Mouse (Mus musculus) midbrain, embryonic 16.5 days (tissue): ENCODE measurements at regions not wholly inside any gene's neighbourhood (a gene's known extent, or its start where the extent isn't known, plus 50 kb on each side); places are given as distances from the start of the nearest gene placed in this dataset.

ENCODE experiments used
- ATAC-seq: fragments of 200-750 bp; cut with Nextera tagmentation; 2 replicates; pipeline ENCODE4 v1.8.0; 2017; ENCODE audit warnings: moderate TSS enrichment
- H3K27ac ChIP-seq: fragments of 300-500 bp; sonication (generic); 2 replicates; pipeline ENCODE4 v1.5.1; 2014; ENCODE audit warnings: mild to moderate bottlenecking, low read length, mixed read lengths
- H3K27me3 ChIP-seq: fragments of 300-500 bp; sonication (generic); 2 replicates; pipeline ENCODE4 v1.6.1; 2014; ENCODE audit warnings: low read depth, low read length, mixed read lengths; ENCODE audit not compliant: control insufficient read depth, insufficient read depth
- H3K36me3 ChIP-seq: fragments of 300-500 bp; sonication (generic); 2 replicates; pipeline ENCODE4 v1.6.1; 2014; ENCODE audit warnings: mild to moderate bottlenecking, low read length, moderate library complexity, mixed read lengths; ENCODE audit not compliant: control insufficient read depth, insufficient read depth
- H3K4me1 ChIP-seq: fragments of 300-500 bp; sonication (generic); 2 replicates; pipeline ENCODE4 v1.6.1; 2014; ENCODE audit warnings: mild to moderate bottlenecking, low read length, mixed read lengths; ENCODE audit not compliant: control insufficient read depth, insufficient read depth
- H3K4me2 ChIP-seq: fragments of 300-500 bp; sonication (generic); 2 replicates; pipeline ENCODE4 v1.6.1; 2014; ENCODE audit warnings: mild to moderate bottlenecking, low read length, mixed read lengths
- H3K4me3 ChIP-seq: fragments of 300-500 bp; sonication (generic); 2 replicates; pipeline ENCODE4 v1.5.1; 2014; ENCODE audit warnings: low read depth, mild to moderate bottlenecking, low read length, moderate library complexity, mixed read lengths
- H3K9ac ChIP-seq: fragments of 300-500 bp; sonication (generic); 2 replicates; pipeline ENCODE4 v1.6.1; 2014; ENCODE audit warnings: low read depth, low read length, mixed read lengths
- H3K9me3 ChIP-seq: fragments of 300-500 bp; sonication (generic); replicated peaks from 2 replicates; pipeline ENCODE4 v1.6.1; 2014; ENCODE audit warnings: mild to moderate bottlenecking, low read length, mixed read lengths; ENCODE audit not compliant: control insufficient read depth, poor library complexity, severe bottlenecking
- WGBS: fragments of 180-500 bp; shearing (Covaris S2); extraction: QIAGEN DNeasy Blood & Tissue Kit; methylation state at CpG from one replicate; pipeline ENCODE4 v1.1.7; 2014; 5-methylcytosine and 5-hydroxymethylcytosine counted together

DNA sequence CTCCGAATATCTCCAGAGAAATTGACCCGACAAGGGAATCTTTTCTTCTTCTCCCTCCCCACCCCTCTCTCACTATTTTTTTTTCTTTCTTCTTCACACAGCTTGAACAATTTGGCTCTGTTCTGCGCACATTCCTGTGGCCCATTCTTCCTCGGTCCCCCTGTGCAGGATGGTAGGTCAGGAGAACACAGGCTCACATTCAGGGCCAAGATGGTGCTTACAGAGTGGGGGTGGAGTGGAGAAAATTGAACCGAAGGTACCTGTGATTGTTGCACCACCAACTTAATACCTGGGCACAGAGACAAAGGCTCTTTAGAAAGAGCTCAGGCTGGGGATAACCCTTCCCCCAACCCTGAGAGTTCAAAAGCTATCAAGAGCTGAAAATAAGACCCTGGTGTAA lies 70.4 kb upstream of the Sox9 start:
- H3K27me3 ChIP-seq: no peaks in the 10 kb centered on the region
- 69% methylated on average over 5 of the region's 5 CpGs for WGBS
- no peak overlapping the region for H3K4me2 ChIP-seq
- no peak overlapping the region for H3K27ac ChIP-seq
- H3K4me3 ChIP-seq: no peak overlapping the region
- peaks cover 4% of the 10 kb centered on the region; the same call in 1 of the 2 replicates for H3K4me1 ChIP-seq
- no peak for ATAC-seq
- no peak overlapping the region for H3K9ac ChIP-seq
- no peaks in the 10 kb centered on the region for H3K36me3 ChIP-seq
- no peaks in the 10 kb centered on the region for H3K9me3 ChIP-seq

DNA sequence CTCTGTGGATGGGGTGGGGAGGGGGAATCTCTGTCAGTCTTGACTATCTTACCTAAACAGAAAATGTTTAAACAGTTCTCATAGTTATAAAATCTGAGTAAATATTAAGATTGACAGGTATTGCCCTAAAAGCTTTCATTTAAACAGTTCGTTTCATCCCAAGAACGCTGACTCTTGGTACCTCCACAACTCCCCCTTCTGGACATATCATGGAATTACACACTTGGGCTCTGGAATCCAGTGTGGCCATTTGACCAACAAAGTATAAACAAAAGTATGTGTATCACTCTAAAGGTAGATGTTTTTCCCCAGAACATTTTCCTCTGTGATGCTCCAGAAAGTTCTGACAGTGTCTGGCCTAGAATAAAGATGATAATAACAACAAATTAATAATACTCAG lies 63.5 kb upstream of the Sox9 start:
- Histone ChIP-seq H3K36me3 (no peaks in the 10 kb centered on the region), H3K4me3 (no peak overlapping the region), H3K4me2 (no peak overlapping the region), H3K27me3 (no peaks in the 10 kb centered on the region), H3K9me3 (no peaks in the 10 kb centered on the region), H3K27ac (no peak overlapping the region), H3K9ac (no peak overlapping the region), H3K4me1 (no peaks in the 10 kb centered on the region)
- WGBS: 88% methylated on average over 2 of the region's 2 CpGs
- ATAC-seq: no peak

DNA sequence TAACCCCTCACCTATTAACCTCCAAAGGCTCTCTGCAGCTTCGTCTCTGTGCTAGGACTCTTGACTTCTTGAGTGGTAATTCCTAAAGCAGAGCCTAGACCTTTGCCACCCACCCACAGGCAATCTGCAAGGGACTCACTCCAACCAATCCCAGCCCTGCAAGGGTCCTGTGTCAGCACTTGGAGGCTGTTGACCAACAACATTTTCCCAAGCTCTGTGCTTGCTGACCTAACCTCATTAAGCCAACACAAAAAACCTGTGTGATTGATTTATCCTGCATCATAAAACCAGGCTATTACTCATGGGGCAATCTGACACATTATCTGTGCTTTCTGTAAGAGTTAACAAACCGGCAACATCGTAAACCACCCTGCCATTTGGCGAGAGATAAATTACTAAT lies 61.4 kb upstream of the Sox9 start:
- H3K4me3 ChIP-seq: no peak overlapping the region

DNA sequence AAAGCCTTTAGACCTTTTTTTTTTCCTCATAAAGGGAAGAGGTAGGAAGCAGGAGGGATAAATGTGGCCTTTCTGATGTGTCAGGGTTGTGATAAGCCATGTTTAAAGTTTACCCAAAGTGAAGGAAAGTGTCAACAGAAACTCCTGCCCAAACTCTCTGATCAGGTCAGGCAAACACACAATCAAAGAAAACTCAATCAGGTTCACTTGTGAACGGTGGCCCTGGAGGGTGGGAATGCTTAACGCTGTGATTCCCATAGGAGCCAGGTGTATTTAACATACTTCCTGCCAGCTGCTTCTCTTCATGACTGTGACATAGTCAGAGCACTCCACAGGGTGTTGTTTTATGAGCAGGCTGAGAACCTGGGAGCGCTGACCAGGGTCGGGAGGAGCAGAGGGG lies 59.1 kb upstream of the Sox9 start:
- no peaks in the 10 kb centered on the region for H3K27me3 ChIP-seq
- WGBS: 78% methylated on average over 4 of the region's 4 CpGs
- ATAC-seq: no peak
- H3K9me3 ChIP-seq: no peaks in the 10 kb centered on the region
- H3K4me3 ChIP-seq: no peak overlapping the region
- no peaks in the 10 kb centered on the region for H3K36me3 ChIP-seq
- no peak overlapping the region for H3K9ac ChIP-seq
- no peak overlapping the region for H3K4me2 ChIP-seq
- H3K27ac ChIP-seq: no peak overlapping the region
- no peaks in the 10 kb centered on the region for H3K4me1 ChIP-seq

More for the DNA sequence above, 61.4 kb upstream of the Sox9 start:
- ATAC-seq: no peak
- Histone ChIP-seq H3K27ac (no peak overlapping the region), H3K4me1 (no peaks in the 10 kb centered on the region), H3K36me3 (no peaks in the 10 kb centered on the region), H3K27me3 (no peaks in the 10 kb centered on the region), H3K9ac (no peak overlapping the region), H3K9me3 (no peaks in the 10 kb centered on the region), H3K4me2 (no peak overlapping the region)
- WGBS: 90% methylated on average over 4 of the region's 4 CpGs

DNA sequence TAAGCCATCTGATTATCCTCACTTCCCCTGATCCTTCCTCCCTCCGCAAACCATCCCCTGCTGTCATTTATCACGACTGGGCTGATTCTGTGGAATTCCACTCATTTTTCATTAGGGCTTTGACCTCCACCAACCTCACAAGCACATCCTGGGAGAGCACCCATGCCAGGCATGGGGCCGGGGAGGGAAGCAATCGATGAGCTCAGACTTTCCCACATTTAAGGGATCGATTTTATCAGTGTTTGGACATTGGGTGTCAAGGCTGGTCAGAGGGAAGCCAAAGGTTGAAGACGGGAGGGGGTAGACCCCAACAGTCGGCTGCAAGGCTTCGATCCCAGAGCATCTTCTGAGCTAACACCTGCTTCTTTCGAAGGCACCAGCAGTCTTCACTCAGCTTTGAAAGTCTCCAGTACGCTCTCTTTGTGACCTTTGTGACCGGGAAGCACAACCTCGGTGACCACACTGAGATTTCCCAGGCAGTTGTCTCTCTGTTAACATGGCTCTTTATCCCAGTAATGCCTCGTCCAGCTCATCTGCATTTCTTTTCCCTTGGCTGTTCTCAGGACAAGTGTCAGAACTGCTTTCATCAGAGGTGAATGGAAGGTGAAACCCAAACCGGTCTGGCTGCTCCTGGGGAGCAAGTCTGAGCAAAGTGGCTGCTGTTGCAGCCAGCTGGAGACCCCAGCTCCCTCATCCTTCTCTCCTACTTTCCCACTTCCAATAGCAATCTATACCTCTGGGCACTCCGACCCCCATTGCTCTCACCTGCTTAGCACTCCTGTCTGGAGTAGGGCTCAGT lies 53.7 kb upstream of the Sox9 start:
- WGBS: 34% methylated on average over 15 of the region's 15 CpGs
- Histone ChIP-seq H3K4me1 (no peaks in the 10 kb centered on the region), H3K27me3 (no peaks in the 10 kb centered on the region), H3K9ac (no peak overlapping the region), H3K9me3 (no peaks in the 10 kb centered on the region), H3K4me2 (no peak overlapping the region), H3K27ac (no peak overlapping the region), H3K4me3 (no peak overlapping the region), H3K36me3 (no peaks in the 10 kb centered on the region)
- ATAC-seq: no peak
